Comparison of ENCODE assay signal across 8 mouse cellular contexts in genomic region chr11:118570164-118570563, GRCm38 (mm10).
DNase-seq lines count a peak whose midpoint lies in the region; ATAC-seq and TF ChIP-seq lines count a peak whose summit lies in the region.

No protein-coding gene starts in this region.

- no peaks in the 10 kb centered on the region for H3K36me3 ChIP-seq in liver, embryonic 11.5 days (ENCODE audit: control insufficient read depth, insufficient read depth, low read length)
- H3K36me3 ChIP-seq in forebrain, embryonic 10.5 days (replicated peaks) = no peaks in the 10 kb centered on the region
- H3K36me3 ChIP-seq in limb, embryonic 10.5 days = no peaks in the 10 kb centered on the region
- no peaks in the 10 kb centered on the region for H3K36me3 ChIP-seq in neural tube, embryonic 15.5 days
- H3K36me3 ChIP-seq in thymus, adult 2 months (ENCODE audit: control insufficient read depth, insufficient read depth, low read length) = no peaks in the 10 kb centered on the region

- H3K9ac ChIP-seq in liver, embryonic 11.5 days (ENCODE audit: low read depth, low read length) = no peak overlapping the region
- peak overlapping the region; percentile 69 for H3K9ac ChIP-seq in neural tube, embryonic 15.5 days (replicated peaks)

- 3% methylated on average over 27 of the region's 27 CpGs for WGBS in liver, embryonic 11.5 days
- WGBS in forebrain, embryonic 10.5 days = under 1% methylated on average over 27 of the region's 27 CpGs
- WGBS in limb, embryonic 10.5 days = under 1% methylated on average over 27 of the region's 27 CpGs
- WGBS in neural tube, embryonic 15.5 days = 2% methylated on average over 27 of the region's 27 CpGs
- WGBS in thymus, adult 2 months = 4% methylated on average over 27 of the region's 27 CpGs

- no peak overlapping the region for H3K27ac ChIP-seq in liver, embryonic 11.5 days (ENCODE audit: low read depth, low read length)
- no peak overlapping the region for H3K27ac ChIP-seq in forebrain, embryonic 10.5 days
- no peak overlapping the region for H3K27ac ChIP-seq in limb, embryonic 10.5 days
- H3K27ac ChIP-seq in neural tube, embryonic 15.5 days (replicated peaks) = peak overlapping the region; percentile 79
- no peak overlapping the region for H3K27ac ChIP-seq in thymus, adult 2 months (ENCODE audit: control insufficient read depth, insufficient read depth, low read length)

- no peaks in the 10 kb centered on the region for H3K9me3 ChIP-seq in liver, embryonic 11.5 days (ENCODE audit: control insufficient read depth, low read length)
- H3K9me3 ChIP-seq in forebrain, embryonic 10.5 days = no peaks in the 10 kb centered on the region
- H3K9me3 ChIP-seq in limb, embryonic 10.5 days (replicated peaks) = no peaks in the 10 kb centered on the region
- H3K9me3 ChIP-seq in neural tube, embryonic 15.5 days (replicated peaks) = no peaks in the 10 kb centered on the region

- H3K4me3 ChIP-seq in liver, embryonic 11.5 days (ENCODE audit: low read depth, low read length) = peak overlapping the region; percentile 4; the same call in 1 of the 2 replicates
- peak overlapping the region; percentile 37 for H3K4me3 ChIP-seq in forebrain, embryonic 10.5 days
- H3K4me3 ChIP-seq in limb, embryonic 10.5 days = peak overlapping the region; percentile 36
- H3K4me3 ChIP-seq in neural tube, embryonic 15.5 days (replicated peaks) = peak overlapping the region; percentile 50
- H3K4me3 ChIP-seq in thymus, adult 2 months (ENCODE audit: control insufficient read depth, insufficient read depth, low read length) = no peak overlapping the region

- peak overlapping the region; percentile 39; the same call in 1 of the 2 replicates for H3K4me2 ChIP-seq in liver, embryonic 11.5 days
- H3K4me2 ChIP-seq in neural tube, embryonic 15.5 days = peak overlapping the region; percentile 93

- no peaks in the 10 kb centered on the region for H3K4me1 ChIP-seq in liver, embryonic 11.5 days (replicated peaks; ENCODE audit: control insufficient read depth, insufficient read depth, low read length)
- H3K4me1 ChIP-seq in forebrain, embryonic 10.5 days = peaks cover 28% of the 10 kb centered on the region
- peaks cover 17% of the 10 kb centered on the region for H3K4me1 ChIP-seq in limb, embryonic 10.5 days
- H3K4me1 ChIP-seq in neural tube, embryonic 15.5 days = peaks cover 79% of the 10 kb centered on the region
- H3K4me1 ChIP-seq in thymus, adult 2 months (replicated peaks; ENCODE audit: control insufficient read depth, insufficient read depth, low read length) = no peaks in the 10 kb centered on the region

- no peak for TF ChIP-seq CTCF in thymus, adult 2 months (IDR thresholded peaks at IDR 0.05; ENCODE audit: borderline replicate concordance, control insufficient read depth, extremely low read depth, insufficient read depth, low read length, poor library complexity)

- peaks cover 71% of the 10 kb centered on the region for H3K27me3 ChIP-seq in liver, embryonic 11.5 days (replicated peaks; ENCODE audit: control insufficient read depth, insufficient read depth, low read length)
- H3K27me3 ChIP-seq in forebrain, embryonic 10.5 days (ENCODE audit: poor library complexity, severe bottlenecking) = peaks cover 88% of the 10 kb centered on the region
- peaks cover 100% of the 10 kb centered on the region for H3K27me3 ChIP-seq in limb, embryonic 10.5 days (ENCODE audit: low read depth, poor library complexity, severe bottlenecking)
- peaks cover 55% of the 10 kb centered on the region for H3K27me3 ChIP-seq in neural tube, embryonic 15.5 days (replicated peaks)
- peaks cover 2% of the 10 kb centered on the region; the same call in 1 of the 2 replicates for H3K27me3 ChIP-seq in thymus, adult 2 months (ENCODE audit: control insufficient read depth, insufficient read depth, low read length)

- no peak for DNase-seq in liver, embryonic 11.5 days (ENCODE audit: low spot score)
- no peak for DNase-seq in liver
- DNase-seq in forebrain, embryonic 10.5 days (ENCODE audit: extremely low spot score, low spot score) = no peak
- no peak for DNase-seq in limb, embryonic 10.5 days (ENCODE audit: low spot score)
- no peak for DNase-seq in adrenal gland, postnatal 14 days
- DNase-seq in kidney, adult 9 months = no peak
- DNase-seq in thymus, adult 2 months = no peak

- no peak for TF ChIP-seq POLR2A in thymus, adult 2 months (IDR thresholded peaks at IDR 0.05; ENCODE audit: control insufficient read depth, extremely low read depth, insufficient read depth, low read length, poor library complexity)

- no peak for ATAC-seq in liver, embryonic 11.5 days (replicated peaks; ENCODE audit: low FRiP score)
- ATAC-seq in neural tube, embryonic 15.5 days (ENCODE audit: low FRiP score) = peak; percentile 29; the same call in 1 of the 2 replicates
